Mouse (Mus musculus) lung, embryonic 14.5 days (tissue): ENCODE results near the gene BC048679. TPM values are rescaled to one million over a fixed set of nuclear protein-coding genes. Genes with fewer than 3 reads are reported as not detected.

Experiments
- ATAC-seq: fragments of 200-750 bp; cut with Nextera tagmentation; 2 replicates; pipeline ENCODE4 v1.8.0; 2017; ENCODE audit warnings: mild to moderate bottlenecking, moderate TSS enrichment, moderate library complexity; ENCODE audit not compliant: insufficient read depth
- DNase-seq: peaks from one replicate; pipeline ENCODE4 v3.0.0-alpha.2; 2015
- H3K27ac ChIP-seq: fragments of 300-500 bp; sonication (generic); 2 replicates; pipeline ENCODE4 v1.5.1; 2014; ENCODE audit warnings: low read depth, mild to moderate bottlenecking, moderate library complexity
- H3K27me3 ChIP-seq: fragments of 300-500 bp; sonication (generic); 2 replicates; pipeline ENCODE4 v1.6.1; 2014; ENCODE audit warnings: low read length, control low read depth; ENCODE audit not compliant: insufficient read depth
- H3K36me3 ChIP-seq: fragments of 300-500 bp; sonication (generic); 2 replicates; pipeline ENCODE4 v1.6.1; 2014; ENCODE audit warnings: control low read depth; ENCODE audit not compliant: insufficient read depth
- H3K4me1 ChIP-seq: fragments of 300-500 bp; sonication (generic); 2 replicates; pipeline ENCODE4 v1.6.1; 2014; ENCODE audit warnings: antibody characterized with exemption, control low read depth; ENCODE audit not compliant: insufficient read depth
- H3K4me2 ChIP-seq: fragments of 300-500 bp; sonication (generic); 2 replicates; pipeline ENCODE4 v1.6.1; 2014; ENCODE audit warnings: mild to moderate bottlenecking
- H3K4me3 ChIP-seq: fragments of 300-500 bp; sonication (generic); 2 replicates; pipeline ENCODE4 v1.5.1; 2014; ENCODE audit warnings: low read depth, low read length
- H3K9ac ChIP-seq: fragments of 300-500 bp; sonication (generic); 2 replicates; pipeline ENCODE4 v1.6.1; 2014
- H3K9me3 ChIP-seq: fragments of 300-500 bp; sonication (generic); 2 replicates; pipeline ENCODE4 v1.6.1; 2016; ENCODE audit warnings: low read depth, low read length, control low read depth
- CTCF ChIP-seq: IDR thresholded peaks from 2 replicates; pipeline ENCODE4 v1.5.1; 2016; ENCODE audit warnings: antibody characterized with exemption, low read depth
- WGBS: fragments of 180-500 bp; shearing (Covaris S2); extraction: QIAGEN DNeasy Blood & Tissue Kit; methylation state at CpG from one replicate; pipeline ENCODE4 v1.1.7; 2014; 5-methylcytosine and 5-hydroxymethylcytosine counted together
- polyA plus RNA-seq: library from polyadenylated mRNA; unstranded; fragments of >200 nt; fragmentation: Nextera tagmentation; extraction: Ambion mirVana; gene quantifications from 2 replicates; pipeline ENCODE4 v1.2.1, GENCODE M21; 2014

Gene BC048679
- polyA plus RNA-seq, 1 experiment from 2014 or later, result not detected

GRCm38 (mm10) chr7:81476833-81477232 lies 21.2 kb downstream of the BC048679 start:
- no peaks in the 10 kb centered on the region for H3K36me3 ChIP-seq
- H3K4me3 ChIP-seq, result no peak overlapping the region
- no peak overlapping the region for H3K27ac ChIP-seq
- H3K4me1 ChIP-seq, result no peaks in the 10 kb centered on the region
- DNase-seq (peak; percentile 34), ATAC-seq (no peak)
- 2% methylated on average over 24 of the region's 24 CpGs for WGBS
- peak; percentile 35 for TF ChIP-seq CTCF
- no peaks in the 10 kb centered on the region for H3K9me3 ChIP-seq
- H3K27me3 ChIP-seq, result peaks cover 18% of the 10 kb centered on the region
- H3K4me2 ChIP-seq, result peak overlapping the region; percentile 27; the same call in 1 of the 2 replicates
- no peak overlapping the region for H3K9ac ChIP-seq

GRCm38 (mm10) chr7:81475221-81475620 lies 22.9 kb downstream of the BC048679 start:
- TF ChIP-seq CTCF, result no peak
- no peak for ATAC-seq
- no peaks in the 10 kb centered on the region for H3K36me3 ChIP-seq
- H3K4me2 ChIP-seq, result no peak overlapping the region
- H3K27ac ChIP-seq, result no peak overlapping the region
- peaks cover 18% of the 10 kb centered on the region for H3K27me3 ChIP-seq
- WGBS, result 68% methylated on average over 3 of the region's 3 CpGs
- no peak overlapping the region for H3K9ac ChIP-seq
- no peak for DNase-seq
- no peak overlapping the region for H3K4me3 ChIP-seq
- H3K9me3 ChIP-seq, result no peaks in the 10 kb centered on the region
- H3K4me1 ChIP-seq, result no peaks in the 10 kb centered on the region

DNA sequence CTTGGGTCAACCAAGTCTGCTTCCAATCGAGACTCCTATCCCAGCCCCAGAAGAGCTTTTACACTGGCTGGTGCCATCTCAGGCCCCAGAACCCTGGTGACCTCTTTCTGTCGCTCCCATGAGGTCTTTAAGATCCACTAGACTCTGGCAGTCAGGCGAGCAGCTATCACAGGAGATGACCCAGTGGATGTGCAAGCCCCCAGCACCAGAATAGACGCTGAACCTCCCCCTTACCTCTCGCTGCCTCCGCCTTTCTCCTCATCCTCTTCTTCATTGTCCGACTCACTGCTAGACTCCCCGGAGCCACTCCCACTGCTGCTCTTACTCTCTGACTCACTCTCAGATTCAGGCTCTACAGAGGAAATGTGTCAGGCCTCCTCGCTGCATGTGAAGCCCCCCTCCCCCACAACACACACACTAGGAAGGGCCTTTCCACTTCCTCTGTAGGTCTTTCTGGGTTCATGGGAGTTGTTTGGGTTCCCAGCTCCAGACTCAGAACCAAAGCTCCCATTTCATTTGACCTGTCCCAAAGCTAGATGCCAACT lies 33.1 kb downstream of the BC048679 start:
- ATAC-seq (no peak), DNase-seq (no peak)
- no peaks in the 10 kb centered on the region for H3K9me3 ChIP-seq
- no peaks in the 10 kb centered on the region for H3K36me3 ChIP-seq
- no peaks in the 10 kb centered on the region for H3K4me1 ChIP-seq
- no peak overlapping the region for H3K4me2 ChIP-seq
- no peak overlapping the region for H3K4me3 ChIP-seq
- WGBS, result 68% methylated on average over 9 of the region's 9 CpGs
- no peak overlapping the region for H3K9ac ChIP-seq
- TF ChIP-seq CTCF, result no peak
- H3K27me3 ChIP-seq, result no peaks in the 10 kb centered on the region
- H3K27ac ChIP-seq, result no peak overlapping the region

DNA sequence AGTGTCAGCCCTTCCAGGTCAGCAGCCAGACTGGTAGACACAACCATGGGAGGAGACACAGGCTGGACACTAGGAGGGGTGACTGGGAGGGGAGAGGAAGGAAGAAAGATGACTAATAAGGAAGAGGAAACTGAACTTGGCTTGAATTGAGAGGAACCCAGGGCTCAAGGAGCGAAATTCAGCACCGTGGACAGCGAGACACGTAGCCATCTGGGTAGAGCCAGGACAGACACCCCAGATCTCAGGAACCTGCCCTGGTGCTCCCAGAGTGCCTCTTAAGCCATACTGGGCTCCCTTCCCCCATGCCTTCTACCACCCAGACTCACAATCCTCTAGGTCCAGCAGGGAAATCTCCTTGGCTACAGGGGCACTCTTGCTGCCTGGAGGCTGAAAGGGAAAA lies 34.0 kb downstream of the BC048679 start:
- Histone ChIP-seq H3K9ac (no peak overlapping the region), H3K9me3 (no peaks in the 10 kb centered on the region), H3K4me2 (no peak overlapping the region), H3K4me1 (no peaks in the 10 kb centered on the region), H3K4me3 (no peak overlapping the region), H3K36me3 (no peaks in the 10 kb centered on the region), H3K27ac (no peak overlapping the region), H3K27me3 (no peaks in the 10 kb centered on the region)
- ATAC-seq (no peak), DNase-seq (peak; percentile 87)
- no peak for TF ChIP-seq CTCF
- 4% methylated on average over 4 of the region's 4 CpGs for WGBS

DNA sequence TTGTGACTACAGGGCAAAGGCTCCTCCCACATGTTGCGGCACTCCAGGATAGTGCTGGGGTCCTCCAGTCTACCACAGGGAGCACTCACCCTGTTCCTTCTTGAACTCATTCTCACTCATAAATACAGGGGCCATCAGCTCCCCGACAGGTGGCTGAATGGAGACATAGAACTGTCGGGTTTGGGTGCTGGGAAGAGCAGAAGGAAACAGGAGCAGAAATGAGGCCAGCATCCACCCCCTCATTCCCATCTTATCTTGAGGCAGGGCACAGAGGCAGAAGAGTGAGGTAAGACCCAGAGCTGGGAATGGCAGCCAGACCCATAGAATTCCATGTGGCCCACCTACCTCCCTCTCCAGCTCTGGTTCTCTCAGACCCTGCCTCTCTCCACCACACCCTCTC lies 35.3 kb downstream of the BC048679 start:
- Histone ChIP-seq H3K9me3 (no peaks in the 10 kb centered on the region), H3K36me3 (no peaks in the 10 kb centered on the region), H3K27ac (no peak overlapping the region), H3K27me3 (peaks cover 7% of the 10 kb centered on the region), H3K9ac (no peak overlapping the region), H3K4me2 (no peak overlapping the region), H3K4me3 (no peak overlapping the region), H3K4me1 (no peaks in the 10 kb centered on the region)
- TF ChIP-seq CTCF, result no peak
- WGBS, result 68% methylated on average over 3 of the region's 3 CpGs
- ATAC-seq (no peak), DNase-seq (no peak)

DNA sequence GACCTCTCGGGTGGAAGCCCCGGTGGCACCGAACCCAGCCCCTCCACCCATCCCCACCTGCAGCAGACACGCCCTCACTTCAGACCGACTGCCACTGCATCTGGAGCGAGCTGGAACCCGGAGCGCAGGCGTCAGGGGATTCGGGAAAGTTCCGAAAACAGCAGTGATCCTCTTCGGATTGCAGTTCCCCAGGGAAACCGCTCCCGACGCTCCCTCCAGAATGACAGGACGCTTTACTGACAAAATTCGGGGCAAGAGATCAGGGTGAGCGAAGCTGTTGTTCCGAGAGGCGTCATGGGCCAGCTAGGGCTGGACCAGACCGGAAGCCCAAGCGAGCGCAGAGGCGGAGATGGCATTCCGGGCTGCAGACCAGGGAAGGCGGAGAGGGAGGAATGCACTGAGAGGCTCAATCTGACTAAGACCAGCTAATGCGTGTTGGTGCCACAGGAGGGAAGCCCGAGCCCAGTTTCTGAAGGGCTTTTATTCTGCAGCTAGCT lies 42.9 kb downstream of the BC048679 start, which contains the start of gene Cpeb1:
TSS of gene Cpeb1 (minus strand) at position 311 of the 497 bp plus-strand sequence.
- ATAC-seq (peak; percentile 77; the same call in 1 of the 2 replicates), DNase-seq (peak; percentile 77)
- TF ChIP-seq CTCF, result peak; percentile 33
- Histone ChIP-seq H3K27me3 (peaks cover 70% of the 10 kb centered on the region), H3K9me3 (no peaks in the 10 kb centered on the region), H3K4me3 (peak within 1 kb of the TSS; percentile 49), H3K4me2 (peak within 1 kb of the TSS; percentile 80), H3K9ac (peak within 1 kb of the TSS; percentile 13; the same call in 1 of the 2 replicates), H3K27ac (no peak within 1 kb of the TSS), H3K4me1 (no peaks in the 10 kb centered on the region), H3K36me3 (no peaks in the 10 kb centered on the region)
- under 1% methylated on average over 28 of the region's 28 CpGs for whole genome bisulfite sequencing

GRCm38 (mm10) chr7:81454331-81455039 lies 43.6 kb downstream of the BC048679 start:
- WGBS, result 2% methylated on average over 58 of the region's 87 CpGs
- TF ChIP-seq CTCF, result no peak
- H3K9me3 ChIP-seq, result no peaks in the 10 kb centered on the region
- peak; percentile 50; the same call in 1 of the 2 replicates for ATAC-seq
- H3K4me2 ChIP-seq, result peak overlapping the region; percentile 80
- H3K4me1 ChIP-seq, result no peaks in the 10 kb centered on the region
- H3K27ac ChIP-seq, result no peak overlapping the region
- peak overlapping the region; percentile 49 for H3K4me3 ChIP-seq
- no peaks in the 10 kb centered on the region for H3K36me3 ChIP-seq
- DNase-seq, result peak; percentile 13
- peak overlapping the region; percentile 13; the same call in 1 of the 2 replicates for H3K9ac ChIP-seq
- peaks cover 70% of the 10 kb centered on the region for H3K27me3 ChIP-seq
